Comparison of ENCODE assay signal across 9 mouse cellular contexts in genomic region chr7:16993651-16994399, GRCm38 (mm10). TPM values are rescaled to one million over a fixed set of nuclear protein-coding genes. Genes with fewer than 3 reads are reported as not detected.
DNase-seq lines count a peak whose midpoint lies in the region; ATAC-seq lines count a peak whose summit lies in the region.
"Had no signal": no experiment of that assay in that cellular context is flagged by ENCODE, and none has a peak within 500 bp of the region (broad histone marks: within the 10 kb centered on the region; RNA-seq: fewer than 3 reads in every experiment).

No protein-coding gene starts in this region.

- H3K27ac ChIP-seq in intestine, embryonic 14.5 days (ENCODE audit: low read depth): peak overlapping the region; percentile 94
- H3K27ac ChIP-seq in liver, embryonic 15.5 days (replicated peaks): peak overlapping the region; percentile 53; the same call in 1 of the 2 replicates
- H3K27ac ChIP-seq in neural tube, embryonic 11.5 days (ENCODE audit: low read depth, low read length): no peak overlapping the region

- ATAC-seq in intestine, embryonic 14.5 days (replicated peaks; ENCODE audit: low FRiP score, low TSS enrichment, low read depth): peak; percentile 92
- peak; percentile 84 for ATAC-seq in liver, embryonic 15.5 days (ENCODE audit: insufficient read depth)
- ATAC-seq in neural tube, embryonic 11.5 days (ENCODE audit: insufficient read depth, low FRiP score, low TSS enrichment): peak; percentile 64
- no peak for ATAC-seq in inflammation-experienced regulatory T-cells, adult 6 months
- no peak for ATAC-seq in activated CD4-positive, CD25-positive, alpha-beta regulatory T cell, adult 4 months

- H3K4me3 ChIP-seq in intestine, embryonic 14.5 days (ENCODE audit: low read depth, low read length): peak overlapping the region; percentile 93
- peak overlapping the region; percentile 56 for H3K4me3 ChIP-seq in liver, embryonic 15.5 days (replicated peaks)
- H3K4me3 ChIP-seq in neural tube, embryonic 11.5 days (ENCODE audit: low read depth, low read length): peak overlapping the region; percentile 45

- H3K9me3 ChIP-seq in intestine, embryonic 14.5 days (ENCODE audit: control insufficient read depth, low read length): no peaks in the 10 kb centered on the region
- H3K9me3 ChIP-seq in liver, embryonic 15.5 days (replicated peaks): no peaks in the 10 kb centered on the region
- H3K9me3 ChIP-seq in neural tube, embryonic 11.5 days (ENCODE audit: control insufficient read depth, low read length): no peaks in the 10 kb centered on the region

- peak overlapping the region; percentile 85 for H3K9ac ChIP-seq in intestine, embryonic 14.5 days (ENCODE audit: low read length)
- H3K9ac ChIP-seq in liver, embryonic 15.5 days: peak overlapping the region; percentile 40
- peak overlapping the region; percentile 29 for H3K9ac ChIP-seq in neural tube, embryonic 11.5 days (ENCODE audit: low read length)

- peaks cover 27% of the 10 kb centered on the region for H3K36me3 ChIP-seq in intestine, embryonic 14.5 days (ENCODE audit: control insufficient read depth, insufficient read depth, low read length)
- H3K36me3 ChIP-seq in liver, embryonic 15.5 days (replicated peaks): no peaks in the 10 kb centered on the region
- H3K36me3 ChIP-seq in neural tube, embryonic 11.5 days (ENCODE audit: control insufficient read depth, insufficient read depth, low read length): no peaks in the 10 kb centered on the region

- DNase-seq in R1 (ENCODE audit: low read depth, low spot score): peak; percentile 80
- DNase-seq in c-Kit-positive CD71-negative TER-119-negative erythroid progenitor cells, embryonic 14.5 days (ENCODE audit: low read depth): peak; percentile 40
- DNase-seq in gastrocnemius, postnatal 36 days: peak; percentile 73 to 83
- DNase-seq in intestine, embryonic 14.5 days (ENCODE audit: low spot score): peak; percentile 86
- DNase-seq in neural tube, embryonic 11.5 days (ENCODE audit: low spot score): peak; percentile 75

- intact Hi-C loops in gastrocnemius, postnatal 36 days (cut with DNase I): no loop called here

- H3K4me2 ChIP-seq in intestine, embryonic 14.5 days (ENCODE audit: low read length): peak overlapping the region; percentile 91
- peak overlapping the region; percentile 64 for H3K4me2 ChIP-seq in liver, embryonic 15.5 days
- peak overlapping the region; percentile 47 for H3K4me2 ChIP-seq in neural tube, embryonic 11.5 days (ENCODE audit: low read depth)

- under 1% methylated on average over 27 of the region's 27 CpGs for WGBS in intestine, embryonic 14.5 days
- 2% methylated on average over 27 of the region's 27 CpGs for WGBS in liver, embryonic 15.5 days (ENCODE audit: insufficient replicate concordance)
- 1% methylated on average over 27 of the region's 27 CpGs for WGBS in neural tube, embryonic 11.5 days

- H3K4me1 ChIP-seq in intestine, embryonic 14.5 days (replicated peaks; ENCODE audit: control insufficient read depth, insufficient read depth, low read length): peaks cover 56% of the 10 kb centered on the region
- peaks cover 53% of the 10 kb centered on the region for H3K4me1 ChIP-seq in liver, embryonic 15.5 days (replicated peaks)
- H3K4me1 ChIP-seq in neural tube, embryonic 11.5 days (ENCODE audit: control insufficient read depth, insufficient read depth, low read length): peaks cover 20% of the 10 kb centered on the region

- no peaks in the 10 kb centered on the region for H3K27me3 ChIP-seq in intestine, embryonic 14.5 days (replicated peaks; ENCODE audit: control insufficient read depth, insufficient read depth, low read length)
- peaks cover 23% of the 10 kb centered on the region for H3K27me3 ChIP-seq in liver, embryonic 15.5 days
- no peaks in the 10 kb centered on the region for H3K27me3 ChIP-seq in neural tube, embryonic 11.5 days (ENCODE audit: control insufficient read depth, insufficient read depth, low read length)

RNA-seq across cellular contexts. Expression of gene Ccdc8, which starts 1.3 kb away (rescaled TPM):
- 1 to 10 TPM; 1.6 to 2.1 TPM for total RNA-seq in gastrocnemius, postnatal 36 days (2021)
- 24.1 and 26.0 TPM in 2 replicates for polyA plus RNA-seq in intestine, embryonic 14.5 days (2014; fragmentation: Nextera tagmentation; extraction: Ambion mirVana)
- polyA plus RNA-seq in liver, embryonic 15.5 days (2015; fragmentation: Nextera tagmentation; extraction: Ambion mirVana): 3.7 and 3.9 TPM in 2 replicates
- polyA plus RNA-seq in neural tube, embryonic 11.5 days (2014; fragmentation: Nextera tagmentation; extraction: Ambion mirVana): 16.9 and 17.7 TPM in 2 replicates
- under 1 TPM in 2 of 3 experiments, not detected in 1; 0.09 to 0.15 TPM for polyA plus RNA-seq in inflammation-experienced regulatory T-cells, adult 6 months (2017; shearing (Covaris generic))
- polyA plus RNA-seq in activated CD4-positive, CD25-positive, alpha-beta regulatory T cell, adult 4 months (2017; shearing (Covaris generic)): under 1 TPM in 1 of 2 experiments, not detected in 1; 0.16 TPM

RNA-seq across cellular contexts. Expression of gene Gm42372, which starts 10.9 kb away (rescaled TPM):
- not detected for total RNA-seq in gastrocnemius, postnatal 36 days (2021)
- 0.51 and 0.62 TPM in 2 replicates for polyA plus RNA-seq in intestine, embryonic 14.5 days (2014; fragmentation: Nextera tagmentation; extraction: Ambion mirVana)
- 0.06 TPM in 1 of 2 replicates, not detected in the other for polyA plus RNA-seq in liver, embryonic 15.5 days (2015; fragmentation: Nextera tagmentation; extraction: Ambion mirVana)
- polyA plus RNA-seq in neural tube, embryonic 11.5 days (2014; fragmentation: Nextera tagmentation; extraction: Ambion mirVana): 1.8 and 2.0 TPM in 2 replicates
- 1 to 10 TPM; 3.7 to 5.7 (median 5.2) TPM for polyA plus RNA-seq in inflammation-experienced regulatory T-cells, adult 6 months (2017; shearing (Covaris generic))
- 1 to 10 TPM; 3.6 to 4.2 TPM for polyA plus RNA-seq in activated CD4-positive, CD25-positive, alpha-beta regulatory T cell, adult 4 months (2017; shearing (Covaris generic))
- polyA plus RNA-seq: gonadal fat pad, adult 2 months had no signal

RNA-seq across cellular contexts. Expression of gene Ppp5c, which starts 33.9 kb away (rescaled TPM):
- 10 to 100 TPM; 62.4 to 62.7 TPM for total RNA-seq in gastrocnemius, postnatal 36 days (2021)
- polyA plus RNA-seq in intestine, embryonic 14.5 days (2014; fragmentation: Nextera tagmentation; extraction: Ambion mirVana): 101 and 103 TPM in 2 replicates
- 43.2 and 45.3 TPM in 2 replicates for polyA plus RNA-seq in liver, embryonic 15.5 days (2015; fragmentation: Nextera tagmentation; extraction: Ambion mirVana)
- 120 and 128 TPM in 2 replicates for polyA plus RNA-seq in neural tube, embryonic 11.5 days (2014; fragmentation: Nextera tagmentation; extraction: Ambion mirVana)
- 10 to 100 TPM; 55.1 to 67.1 (median 62.0) TPM for polyA plus RNA-seq in inflammation-experienced regulatory T-cells, adult 6 months (2017; shearing (Covaris generic))
- 10 to 100 TPM; 49.6 to 63.3 TPM for polyA plus RNA-seq in activated CD4-positive, CD25-positive, alpha-beta regulatory T cell, adult 4 months (2017; shearing (Covaris generic))

RNA-seq across cellular contexts. Expression of gene Pnmal1, which starts 34.3 kb away (rescaled TPM):
- not detected for total RNA-seq in gastrocnemius, postnatal 36 days (2021)
- polyA plus RNA-seq in intestine, embryonic 14.5 days (2014; fragmentation: Nextera tagmentation; extraction: Ambion mirVana): 3.7 and 4.1 TPM in 2 replicates
- 0.05 TPM in 1 of 2 replicates, not detected in the other for polyA plus RNA-seq in liver, embryonic 15.5 days (2015; fragmentation: Nextera tagmentation; extraction: Ambion mirVana)
- 15.6 and 18.0 TPM in 2 replicates for polyA plus RNA-seq in neural tube, embryonic 11.5 days (2014; fragmentation: Nextera tagmentation; extraction: Ambion mirVana)
- polyA plus RNA-seq in inflammation-experienced regulatory T-cells, adult 6 months (2017; shearing (Covaris generic)): not detected
- not detected for polyA plus RNA-seq in activated CD4-positive, CD25-positive, alpha-beta regulatory T cell, adult 4 months (2017; shearing (Covaris generic))
- polyA plus RNA-seq: gonadal fat pad, adult 2 months had no signal

RNA-seq across cellular contexts. Expression of gene Pnmal2, which starts 49.3 kb away (rescaled TPM):
- total RNA-seq in gastrocnemius, postnatal 36 days (2021): 1 to 10 TPM; 1.5 to 2.2 TPM
- polyA plus RNA-seq in intestine, embryonic 14.5 days (2014; fragmentation: Nextera tagmentation; extraction: Ambion mirVana): 4.1 and 5.3 TPM in 2 replicates
- polyA plus RNA-seq in liver, embryonic 15.5 days (2015; fragmentation: Nextera tagmentation; extraction: Ambion mirVana): 0.44 and 0.60 TPM in 2 replicates
- 9.4 and 10.5 TPM in 2 replicates for polyA plus RNA-seq in neural tube, embryonic 11.5 days (2014; fragmentation: Nextera tagmentation; extraction: Ambion mirVana)
- not detected for polyA plus RNA-seq in inflammation-experienced regulatory T-cells, adult 6 months (2017; shearing (Covaris generic))
- not detected for polyA plus RNA-seq in activated CD4-positive, CD25-positive, alpha-beta regulatory T cell, adult 4 months (2017; shearing (Covaris generic))

Comparison
In these comparisons a context has a peak if more than half of its experiments do, and no peak if none do; other contexts are left out.
1. ATAC-seq: peak in intestine, embryonic 14.5 days (single experiment), liver, embryonic 15.5 days (single experiment) and neural tube, embryonic 11.5 days (single experiment); none in inflammation-experienced regulatory T-cells, adult 6 months (single experiment) and activated CD4-positive, CD25-positive, alpha-beta regulatory T cell, adult 4 months (single experiment).
2. H3K9ac ChIP-seq: peak in every context shown above with its lines; median percentile 85 in intestine, embryonic 14.5 days; 40 in liver, embryonic 15.5 days; 29 in neural tube, embryonic 11.5 days.
3. Peak in every context shown above with its lines, with median percentiles within 50 percentile points of each other: DNase-seq, H3K4me2 ChIP-seq and H3K4me3 ChIP-seq.